Mouse (Mus musculus): ENCODE measurements around the gene Btbd35f20.
"Not testable (repeated sequence)": the region's sequence is repeated elsewhere in the genome, so short reads cannot be mapped to it uniquely, and the experiment has no call there.

Btbd35f20 gene

GRCm38 (mm10) chrX:4291145-4291544 lies at the start of gene Btbd35f20:
TSS of gene Btbd35f20 (minus strand) at chrX:4291245.
- not testable (repeated sequence) for DNase-seq (ENCODE audit: low spot score in 2 of 2)

Measured in cerebellum, postnatal 4 days (tissue).